Mouse (Mus musculus) hindbrain, embryonic 14.5 days (tissue): ENCODE results near the gene Stk25. TPM values are rescaled to one million over a fixed set of nuclear protein-coding genes. Genes with fewer than 3 reads are reported as not detected.

Experiments
- ATAC-seq: fragments of 200-750 bp; cut with Nextera tagmentation; 2 replicates; pipeline ENCODE4 v1.8.0; 2017; ENCODE audit warnings: moderate number of reproducible peaks, mild to moderate bottlenecking, moderate TSS enrichment, moderate library complexity; ENCODE audit not compliant: low FRiP score
- DNase-seq: peaks from one replicate; pipeline ENCODE4 v3.0.0-alpha.2; 2015; ENCODE audit warnings: low spot score
- H3K27ac ChIP-seq: fragments of 300-500 bp; sonication (generic); 2 replicates; pipeline ENCODE4 v1.5.1; 2014; ENCODE audit warnings: mild to moderate bottlenecking, moderate library complexity
- H3K27me3 ChIP-seq: fragments of 300-500 bp; sonication (generic); 2 replicates; pipeline ENCODE4 v1.6.1; 2014; ENCODE audit warnings: mild to moderate bottlenecking, low read length, mixed read lengths; ENCODE audit not compliant: control insufficient read depth, insufficient read depth
- H3K36me3 ChIP-seq: fragments of 300-500 bp; sonication (generic); replicated peaks from 2 replicates; pipeline ENCODE4 v1.6.1; 2014; ENCODE audit not compliant: control insufficient read depth, insufficient read depth
- H3K4me1 ChIP-seq: fragments of 300-500 bp; sonication (generic); replicated peaks from 2 replicates; pipeline ENCODE4 v1.6.1; 2014; ENCODE audit warnings: antibody characterized with exemption, low read length, mixed read lengths; ENCODE audit not compliant: control insufficient read depth, insufficient read depth
- H3K4me2 ChIP-seq: fragments of 300-500 bp; sonication (generic); replicated peaks from 2 replicates; pipeline ENCODE4 v1.6.1; 2014; ENCODE audit warnings: mild to moderate bottlenecking, moderate library complexity
- H3K4me3 ChIP-seq: fragments of 300-500 bp; sonication (generic); replicated peaks from 2 replicates; pipeline ENCODE4 v1.5.1; 2014; ENCODE audit warnings: mild to moderate bottlenecking, low read length
- H3K9ac ChIP-seq: fragments of 300-500 bp; sonication (generic); 2 replicates; pipeline ENCODE4 v1.6.1; 2014
- H3K9me3 ChIP-seq: fragments of 300-500 bp; sonication (generic); 2 replicates; pipeline ENCODE4 v1.6.1; 2016; ENCODE audit warnings: low read length; ENCODE audit not compliant: control insufficient read depth
- whole genome bisulfite sequencing: fragments of 180-500 bp; shearing (Covaris S2); extraction: QIAGEN DNeasy Blood & Tissue Kit; methylation state at CpG from one replicate; pipeline ENCODE4 v1.1.7; 2014; 5-methylcytosine and 5-hydroxymethylcytosine counted together
- polyA plus RNA-seq: library from polyadenylated mRNA; unstranded; fragments of >200 nt; fragmentation: Nextera tagmentation; extraction: Ambion mirVana; gene quantifications from 2 replicates; pipeline ENCODE4 v1.2.1, GENCODE M21; 2014

Stk25 gene
- polyA plus RNA-seq, 1 experiment from 2014 or later: 354 TPM

GRCm38 (mm10) chr1:93692773-93693172, 34.3 kb upstream of the Stk25 start:
- DNase-seq (no peak), ATAC-seq (no peak)
- H3K27me3 ChIP-seq: no peaks in the 10 kb centered on the region
- H3K9me3 ChIP-seq: no peaks in the 10 kb centered on the region
- H3K4me3 ChIP-seq: no peak overlapping the region
- peaks cover 7% of the 10 kb centered on the region for H3K4me1 ChIP-seq
- H3K27ac ChIP-seq: no peak overlapping the region
- WGBS: 96% methylated on average over 9 of the region's 9 CpGs
- no peak overlapping the region for H3K9ac ChIP-seq
- H3K36me3 ChIP-seq: peaks cover 31% of the 10 kb centered on the region
- H3K4me2 ChIP-seq: no peak overlapping the region

- Histone ChIP-seq H3K4me1 (peaks cover 16% of the 10 kb centered on the region), H3K27ac (no peak overlapping the region), H3K36me3 (peaks cover 31% of the 10 kb centered on the region), H3K4me2 (no peak overlapping the region), H3K4me3 (no peak overlapping the region), H3K27me3 (no peaks in the 10 kb centered on the region), H3K9ac (no peak overlapping the region), H3K9me3 (no peaks in the 10 kb centered on the region)
- ATAC-seq (no peak), DNase-seq (no peak)
- WGBS: 69% methylated on average over 10 of the region's 10 CpGs
Measured at GRCm38 (mm10) chr1:93691786-93692357, 33.4 kb upstream of the Stk25 start.

DNA sequence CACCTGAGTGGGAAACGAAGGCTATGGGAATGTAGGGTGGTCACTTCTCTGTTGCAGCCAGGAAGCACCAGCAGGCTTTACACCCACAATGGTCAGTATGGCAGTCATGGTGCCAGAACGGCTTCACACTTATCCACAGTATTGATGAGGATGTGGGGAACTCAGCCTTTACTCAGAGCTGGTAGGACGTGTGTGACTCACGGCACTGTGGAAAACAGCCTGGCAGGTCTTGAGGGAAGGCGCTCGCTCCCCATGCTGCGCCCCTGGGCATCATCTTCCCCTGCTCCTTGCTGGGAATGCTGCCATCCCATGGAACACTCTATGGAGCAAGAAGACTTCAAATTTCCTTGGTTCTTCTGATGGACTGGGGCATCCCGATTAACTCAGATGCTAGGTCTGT, 32.6 kb upstream of the Stk25 start:
- no peaks in the 10 kb centered on the region for H3K9me3 ChIP-seq
- H3K9ac ChIP-seq: no peak overlapping the region
- H3K4me1 ChIP-seq: peaks cover 21% of the 10 kb centered on the region
- WGBS: 93% methylated on average over 8 of the region's 8 CpGs
- no peaks in the 10 kb centered on the region for H3K27me3 ChIP-seq
- no peak overlapping the region for H3K27ac ChIP-seq
- H3K4me3 ChIP-seq: no peak overlapping the region
- ATAC-seq (no peak), DNase-seq (no peak)
- no peak overlapping the region for H3K4me2 ChIP-seq
- peaks cover 25% of the 10 kb centered on the region for H3K36me3 ChIP-seq

- DNase-seq (no peak), ATAC-seq (no peak)
- Histone ChIP-seq H3K9ac (no peak overlapping the region), H3K4me3 (no peak overlapping the region), H3K4me1 (peaks cover 21% of the 10 kb centered on the region), H3K36me3 (peaks cover 16% of the 10 kb centered on the region), H3K9me3 (no peaks in the 10 kb centered on the region), H3K4me2 (no peak overlapping the region), H3K27ac (no peak overlapping the region), H3K27me3 (no peaks in the 10 kb centered on the region)
- 88% methylated on average over 7 of the region's 7 CpGs for WGBS
Measured at GRCm38 (mm10) chr1:93689901-93690496, 31.5 kb upstream of the Stk25 start.

GRCm38 (mm10) chr1:93688154-93688553, 29.7 kb upstream of the Stk25 start:
- WGBS: 62% methylated on average over 8 of the region's 8 CpGs
- DNase-seq: no peak
- peak overlapping the region; percentile 87; the same call in 1 of the 2 replicates for H3K4me2 ChIP-seq

DNA sequence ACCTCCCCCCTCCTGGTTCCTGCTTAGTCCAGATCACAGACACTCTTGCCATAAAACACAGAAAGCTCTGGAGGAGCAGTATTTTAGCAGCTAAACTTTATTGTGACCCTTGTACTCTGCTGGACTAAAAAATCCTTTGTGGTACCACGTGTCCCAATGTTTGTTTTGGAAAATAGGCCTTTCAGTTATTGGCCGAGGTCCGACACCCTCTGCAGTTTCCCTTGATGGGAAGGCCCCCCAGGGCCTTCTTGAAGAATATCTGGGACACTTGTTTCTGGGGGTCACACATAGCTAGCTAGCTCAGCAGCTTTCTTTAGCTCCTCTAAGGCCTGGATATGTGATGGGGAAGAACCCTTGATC, 28.5 kb upstream of the Stk25 start:
- Histone ChIP-seq H3K4me1 (peaks cover 21% of the 10 kb centered on the region), H3K36me3 (peaks cover 6% of the 10 kb centered on the region), H3K9ac (peak overlapping the region; percentile 86), H3K4me2 (peak overlapping the region; percentile 87), H3K27me3 (0 out of 2 replicates have a peak, but pooled peaks cover 6% of the 10 kb centered on the region), H3K4me3 (peak overlapping the region; percentile 61), H3K9me3 (no peaks in the 10 kb centered on the region), H3K27ac (peak overlapping the region; percentile 82)
- no peak for ATAC-seq
- DNase-seq: no peak
- 42% methylated on average over 3 of the region's 3 CpGs for WGBS

More at GRCm38 (mm10) chr1:93688154-93688553, 29.7 kb upstream of the Stk25 start:
- peaks cover 11% of the 10 kb centered on the region for H3K36me3 ChIP-seq
- no peak overlapping the region for H3K9ac ChIP-seq
- ATAC-seq: no peak; the same call in 1 of the 2 replicates
- H3K27ac ChIP-seq: no peak overlapping the region
- H3K4me3 ChIP-seq: no peak overlapping the region
- no peaks in the 10 kb centered on the region for H3K9me3 ChIP-seq
- H3K27me3 ChIP-seq: 0 out of 2 replicates have a peak, but pooled peaks cover 6% of the 10 kb centered on the region
- peaks cover 21% of the 10 kb centered on the region for H3K4me1 ChIP-seq

DNA sequence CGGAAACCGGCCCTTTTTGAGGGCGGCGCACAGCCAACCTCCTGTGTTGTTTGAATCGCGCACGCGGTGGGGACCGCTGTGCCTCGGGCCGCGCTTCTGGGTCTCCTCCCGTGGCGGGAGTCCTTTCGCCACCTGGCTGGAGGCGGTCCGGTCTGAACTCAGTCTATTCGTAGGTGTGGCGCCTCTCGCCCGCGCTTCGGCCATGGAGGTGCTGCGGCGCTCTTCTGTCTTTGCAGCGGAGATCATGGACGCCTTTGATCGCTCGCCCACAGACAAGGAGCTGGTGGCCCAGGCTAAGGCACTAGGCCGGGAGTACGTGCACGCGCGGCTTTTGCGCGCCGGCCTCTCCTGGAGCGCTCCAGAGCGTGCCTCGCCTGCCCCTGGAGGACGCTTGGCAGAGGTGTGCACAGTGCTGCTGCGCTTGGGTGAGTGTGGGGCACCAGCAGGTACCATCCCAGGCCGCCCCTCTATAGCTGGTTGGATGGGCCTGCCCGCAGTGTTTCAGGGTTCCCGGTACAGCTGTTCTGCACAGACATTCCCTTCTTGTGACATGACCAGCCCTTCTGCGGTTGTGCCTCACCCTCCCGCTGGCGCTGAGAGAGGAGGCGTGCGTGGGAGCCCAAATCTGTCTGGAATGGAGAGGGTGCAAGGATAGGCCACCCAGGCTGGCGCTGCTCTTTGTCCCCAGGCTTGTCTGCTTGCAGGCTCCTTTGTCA, 27.9 kb upstream of the Stk25 start:
- DNase-seq (peak; percentile 73), ATAC-seq (peak; percentile 84)
- peak overlapping the region; percentile 61 for H3K4me3 ChIP-seq
- H3K4me2 ChIP-seq: peak overlapping the region; percentile 87
- peaks cover under 1% of the 10 kb centered on the region; the same call in 1 of the 2 replicates for H3K36me3 ChIP-seq
- 0 out of 2 replicates have a peak, but pooled peaks cover 6% of the 10 kb centered on the region for H3K27me3 ChIP-seq
- H3K9me3 ChIP-seq: no peaks in the 10 kb centered on the region
- H3K4me1 ChIP-seq: peaks cover 21% of the 10 kb centered on the region
- WGBS: 2% methylated on average over 51 of the region's 51 CpGs
- peak overlapping the region; percentile 86 for H3K9ac ChIP-seq
- peak overlapping the region; percentile 82 for H3K27ac ChIP-seq

DNA sequence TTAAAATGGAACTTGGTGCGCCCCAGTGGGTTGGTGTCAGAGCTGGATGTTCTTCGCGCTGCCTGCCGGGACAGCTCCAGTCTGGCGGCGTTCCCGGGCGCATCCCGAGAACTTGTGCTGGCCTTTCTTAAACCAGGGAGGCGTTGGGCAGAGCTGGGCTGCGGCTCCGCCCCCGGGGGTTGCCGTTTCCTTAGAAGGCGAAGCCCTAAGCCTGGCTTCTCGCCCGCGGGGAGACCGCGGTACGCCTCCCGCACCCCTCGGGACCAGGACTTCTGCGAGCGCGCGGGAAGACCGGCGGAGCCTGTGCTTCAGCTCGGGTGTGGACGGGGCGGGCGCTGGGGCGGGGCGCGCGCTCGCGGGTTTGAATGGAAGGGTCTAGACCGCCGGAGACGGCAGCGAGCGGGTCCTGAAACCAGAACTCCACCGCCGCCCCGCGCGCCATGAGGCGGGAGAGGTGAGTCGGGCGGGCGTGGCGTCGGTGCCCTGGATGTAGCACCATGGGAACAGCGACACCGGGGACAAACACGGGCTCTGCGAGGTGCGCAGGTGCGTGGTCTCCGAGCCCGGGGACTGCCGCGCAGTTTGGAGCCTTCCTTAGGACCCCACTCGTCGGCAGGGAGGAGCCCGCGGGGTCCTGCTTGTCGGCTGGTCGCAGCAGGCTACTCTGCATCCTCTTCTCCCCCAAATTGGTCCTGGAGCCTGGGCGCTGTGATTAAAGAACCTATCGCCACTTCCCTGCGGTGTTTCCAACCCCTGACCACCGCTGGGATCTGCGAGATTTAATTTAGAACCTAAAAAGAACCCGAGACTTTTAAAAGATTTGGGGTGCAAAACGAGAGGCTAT, 27.2 kb upstream of the Stk25 start, which contains the start of gene Bok:
Bok (plus strand) TSS at position 260 of the 844 bp plus-strand sequence.
- Histone ChIP-seq H3K27ac (peak within 1 kb of the TSS; percentile 82), H3K9me3 (no peaks in the 10 kb centered on the region), H3K4me2 (peak within 1 kb of the TSS; percentile 87), H3K27me3 (0 out of 2 replicates have a peak, but pooled peaks cover 6% of the 10 kb centered on the region), H3K4me3 (peak within 1 kb of the TSS; percentile 61), H3K9ac (peak within 1 kb of the TSS; percentile 86), H3K36me3 (no peaks in the 10 kb centered on the region; the same call in 1 of the 2 replicates), H3K4me1 (peaks cover 21% of the 10 kb centered on the region)
- under 1% methylated on average over 74 of the region's 78 CpGs for WGBS
- ATAC-seq (peak; percentile 61), DNase-seq (peak; percentile 75)
